Mouse (Mus musculus): ENCODE measurements around the gene Ndrg2. TPM values are rescaled to one million over a fixed set of nuclear protein-coding genes. Genes with fewer than 3 reads are reported as not detected.

The Ndrg2 gene
- total RNA-seq, 2 experiments from 2014 or later = 6.2 to 11.4 TPM

- ATAC-seq (replicated peaks; ENCODE audit: poor library complexity, severe bottlenecking) = peak; percentile 57
Measured at GRCm38 (mm10) chr14:51883527-51884030, 30.4 kb downstream of the Ndrg2 start.

GRCm38 (mm10) chr14:51877517-51877916 lies 36.4 kb downstream of the Ndrg2 start:
- ATAC-seq (replicated peaks; ENCODE audit: poor library complexity, severe bottlenecking) = no peak

DNA sequence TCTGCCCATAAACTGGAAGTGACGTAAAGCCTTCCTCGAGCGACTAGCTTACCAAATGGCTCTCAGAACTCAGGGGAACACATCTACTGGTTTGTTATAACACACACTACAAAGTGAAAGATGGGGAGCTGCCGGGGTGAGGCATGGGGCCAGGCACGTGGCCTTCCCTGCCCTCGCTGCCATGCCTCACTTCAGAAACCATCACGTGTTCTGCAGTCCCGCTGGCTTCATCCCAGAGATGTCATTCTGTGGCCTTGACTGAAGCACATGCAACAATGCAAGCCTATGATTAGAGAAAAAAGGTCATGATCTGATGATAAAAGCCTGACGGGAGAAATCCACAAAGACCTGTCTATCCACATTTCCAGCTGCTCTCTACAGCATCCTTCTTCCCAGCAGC lies 42.2 kb downstream of the Ndrg2 start:
- ATAC-seq (replicated peaks; ENCODE audit: poor library complexity, severe bottlenecking) = no peak

- no peak for ATAC-seq (replicated peaks; ENCODE audit: poor library complexity, severe bottlenecking)
Measured at GRCm38 (mm10) chr14:51870756-51871155, 43.2 kb downstream of the Ndrg2 start.

GRCm38 (mm10) chr14:51863603-51864002 lies 50.4 kb downstream of the Ndrg2 start:
- peak; percentile 58; the same call in 1 of the 2 replicates for ATAC-seq (replicated peaks; ENCODE audit: poor library complexity, severe bottlenecking)

DNA sequence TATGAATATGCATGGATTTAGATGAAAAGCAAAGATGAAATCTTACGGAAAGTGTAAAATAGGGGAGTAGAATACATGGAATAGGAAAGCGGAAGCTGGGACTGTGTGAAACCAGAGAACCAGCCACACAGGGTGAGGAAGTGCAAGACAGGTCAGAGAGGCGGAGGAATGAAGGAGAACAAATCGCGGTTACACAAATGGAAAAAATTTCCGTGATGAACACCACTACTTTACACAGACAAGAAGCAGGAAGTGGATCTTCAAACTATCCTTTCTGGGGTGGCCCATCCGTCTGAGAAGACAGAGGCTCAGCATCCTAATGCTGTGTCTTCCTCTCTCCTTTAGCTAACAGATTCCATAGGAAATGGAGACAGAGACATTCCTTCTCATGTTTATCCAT lies 58.7 kb downstream of the Ndrg2 start:
- peak; percentile 67 for ATAC-seq (replicated peaks; ENCODE audit: poor library complexity, severe bottlenecking)

Other genes starting within 250 kb of the Ndrg2 start
- gene Gm17079, start 218.7 kb downstream of the Ndrg2 start, total RNA-seq (2014; fragmentation: Nextera tagmentation) = not detected in 2 replicates
- not detected in 2 replicates for gene Gm17079, start 218.7 kb downstream of the Ndrg2 start, total RNA-seq (2017)
- not detected in 2 replicates for gene Gm5800, start 197.0 kb downstream of the Ndrg2 start, total RNA-seq (2014; fragmentation: Nextera tagmentation)
- not detected in 2 replicates for gene Gm5800, start 197.0 kb downstream of the Ndrg2 start, total RNA-seq (2017)
- not detected in 2 replicates for gene Ang4, start 140.6 kb downstream of the Ndrg2 start, total RNA-seq (2014; fragmentation: Nextera tagmentation)
- gene Ang4, start 140.6 kb downstream of the Ndrg2 start, total RNA-seq (2017) = not detected in 2 replicates
- gene AY358078, start 114.1 kb downstream of the Ndrg2 start, total RNA-seq (2014; fragmentation: Nextera tagmentation) = not detected in 2 replicates
- not detected in 2 replicates for gene AY358078, start 114.1 kb downstream of the Ndrg2 start, total RNA-seq (2017)
- not detected in 2 replicates for gene Ear6, start 60.5 kb downstream of the Ndrg2 start, total RNA-seq (2014; fragmentation: Nextera tagmentation)
- 2.1 and 2.7 TPM in 2 replicates for gene Ear6, start 60.5 kb downstream of the Ndrg2 start, total RNA-seq (2017)
- 15.4 and 22.2 TPM in 2 replicates for gene Mettl17, start 29.3 kb downstream of the Ndrg2 start, total RNA-seq (2014; fragmentation: Nextera tagmentation)
- gene Mettl17, start 29.3 kb downstream of the Ndrg2 start, total RNA-seq (2017) = 13.1 and 34.7 TPM in 2 replicates
- 0.49 and 1.4 TPM in 2 replicates for gene Slc39a2, start 21.3 kb downstream of the Ndrg2 start, total RNA-seq (2014; fragmentation: Nextera tagmentation)
- 0.09 and 0.21 TPM in 2 replicates for gene Slc39a2, start 21.3 kb downstream of the Ndrg2 start, total RNA-seq (2017)
- gene Tppp2, start 4.3 kb upstream of the Ndrg2 start, total RNA-seq (2014; fragmentation: Nextera tagmentation) = not detected in 2 replicates
- not detected in 2 replicates for gene Tppp2, start 4.3 kb upstream of the Ndrg2 start, total RNA-seq (2017)
- gene Rnase13, start 8.6 kb upstream of the Ndrg2 start, total RNA-seq (2014; fragmentation: Nextera tagmentation) = not detected in 2 replicates
- not detected in 2 replicates for gene Rnase13, start 8.6 kb upstream of the Ndrg2 start, total RNA-seq (2017)
- 8.6 and 14.9 TPM in 2 replicates for gene Arhgef40, start 70.6 kb upstream of the Ndrg2 start, total RNA-seq (2014; fragmentation: Nextera tagmentation)
- gene Arhgef40, start 70.6 kb upstream of the Ndrg2 start, total RNA-seq (2017) = 10.8 and 11.4 TPM in 2 replicates
- gene Tmem253, start 101.5 kb upstream of the Ndrg2 start, total RNA-seq (2014; fragmentation: Nextera tagmentation) = not detected in 2 replicates
- gene Tmem253, start 101.5 kb upstream of the Ndrg2 start, total RNA-seq (2017) = not detected in 2 replicates
- gene Zfp219, start 106.6 kb upstream of the Ndrg2 start, total RNA-seq (2014; fragmentation: Nextera tagmentation) = 11.3 and 20.1 TPM in 2 replicates
- 13.6 and 17.0 TPM in 2 replicates for gene Zfp219, start 106.6 kb upstream of the Ndrg2 start, total RNA-seq (2017)
- gene Olfr221, start 128.3 kb upstream of the Ndrg2 start, total RNA-seq (2014; fragmentation: Nextera tagmentation) = not detected in 2 replicates
- not detected in 2 replicates for gene Olfr221, start 128.3 kb upstream of the Ndrg2 start, total RNA-seq (2017)
- gene Hnrnpc, start 189.9 kb upstream of the Ndrg2 start, total RNA-seq (2014; fragmentation: Nextera tagmentation) = 362 and 404 TPM in 2 replicates
- 637 and 667 TPM in 2 replicates for gene Hnrnpc, start 189.9 kb upstream of the Ndrg2 start, total RNA-seq (2017)
- 7.4 and 10.8 TPM in 2 replicates for gene Rpgrip1, start 196.5 kb upstream of the Ndrg2 start, total RNA-seq (2014; fragmentation: Nextera tagmentation)
- gene Rpgrip1, start 196.5 kb upstream of the Ndrg2 start, total RNA-seq (2017) = 4.5 and 4.8 TPM in 2 replicates

Data from granulocyte monocyte progenitor cell, adult 5-6 weeks (primary cell).